Comparison of ENCODE assay signal across 8 mouse cellular contexts in the genomic region with DNA sequence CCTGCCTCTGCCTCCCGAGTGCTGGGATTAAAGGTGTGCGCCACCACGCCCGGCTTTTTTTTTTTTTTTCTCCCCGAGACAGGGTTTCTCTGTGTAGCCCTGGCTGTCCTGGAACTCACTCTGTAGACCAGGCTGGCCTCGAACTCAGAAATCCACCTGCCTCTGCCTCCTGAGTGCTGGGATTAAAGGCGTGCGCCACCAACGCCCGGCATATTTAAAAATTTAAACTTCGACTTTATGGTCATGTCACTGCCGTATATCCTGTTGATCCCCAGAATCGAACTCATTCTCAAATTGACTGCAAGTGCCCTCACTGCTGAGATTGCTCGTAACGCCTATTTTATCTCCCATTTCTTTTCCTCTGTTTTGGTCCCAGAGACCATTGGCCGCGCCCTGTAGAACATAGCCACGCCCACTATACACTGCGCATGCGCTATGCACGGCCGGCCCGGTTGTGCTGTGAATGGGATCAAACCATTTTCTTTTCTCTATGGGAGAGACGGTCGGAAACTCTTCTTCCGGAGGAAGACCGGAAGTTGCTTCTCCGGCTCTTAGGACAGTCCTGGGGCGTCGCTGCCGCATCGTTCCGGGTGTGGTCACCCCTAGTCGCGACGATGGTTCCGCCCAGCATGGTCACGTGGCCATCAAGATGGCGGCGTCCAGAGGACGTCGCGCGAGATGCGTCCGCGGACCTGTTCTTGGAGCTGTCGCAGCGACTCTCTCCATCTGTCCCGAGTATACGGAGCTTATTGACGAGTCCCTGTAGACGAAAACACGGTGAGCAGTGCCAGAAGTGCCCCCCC. TPM values are rescaled to one million over a fixed set of nuclear protein-coding genes. Genes with fewer than 3 reads are reported as not detected.
DNase-seq lines count a peak whose midpoint lies in the region; ATAC-seq and TF ChIP-seq lines count a peak whose summit lies in the region.

A gene (plus strand): TSS at position 627 of the 803 bp plus-strand sequence.
A gene (plus strand): TSS at position 665 of the 803 bp plus-strand sequence.

- DNase-seq in gastrocnemius, adult 8-10 months (ENCODE audit: low spot score in 2 of 2): peak; percentile 95 to 97
- peak; percentile 97 for DNase-seq in hindlimb bud, embryonic 11.5 days (ENCODE audit: extremely low spot score, low read depth, low spot score)
- DNase-seq in left cerebral cortex, adult 8-10 months (ENCODE audit: low spot score in 2 of 2): peak; percentile 99
- DNase-seq in right cerebral cortex, postnatal 10 days (ENCODE audit: low spot score in 2 of 2): peak; percentile 99
- DNase-seq in urinary bladder, postnatal 25 days (ENCODE audit: low spot score): peak; percentile 100

- ATAC-seq in activated CD4-positive, CD25-positive, alpha-beta regulatory T cell, adult 4 months: peak; percentile 95

- no peak within 1 kb of the TSS for H3K27ac ChIP-seq in cortical plate, adult 2 months (ENCODE audit: insufficient read depth, low read length)

- no peak for TF ChIP-seq CTCF in cortical plate, adult 2 months (IDR thresholded peaks at IDR 0.05; ENCODE audit: extremely low read depth, insufficient read depth, low read length)

- H3K9me3 ChIP-seq in megakaryocyte, embryonic 14.5 days: no peaks in the 10 kb centered on the region

- H3K27me3 ChIP-seq in megakaryocyte, embryonic 14.5 days (replicated peaks): no peaks in the 10 kb centered on the region

- H3K36me3 ChIP-seq in megakaryocyte, embryonic 14.5 days (replicated peaks; ENCODE audit: low read length): peaks cover 35% of the 10 kb centered on the region

- H3K4me1 ChIP-seq in cortical plate, adult 2 months (ENCODE audit: control insufficient read depth, insufficient read depth, low read length): peaks cover 4% of the 10 kb centered on the region
- H3K4me1 ChIP-seq in megakaryocyte, embryonic 14.5 days: peaks cover 79% of the 10 kb centered on the region

- H3K4me3 ChIP-seq in cortical plate, adult 2 months (ENCODE audit: insufficient read depth, low read length): peak within 1 kb of the TSS; percentile 71
- H3K4me3 ChIP-seq in megakaryocyte, embryonic 14.5 days (replicated peaks): peak within 1 kb of the TSS; percentile 91

- TF ChIP-seq POLR2A in cortical plate, adult 2 months (IDR thresholded peaks at IDR 0.05; ENCODE audit: extremely low read depth, insufficient read depth, low read length): peak; percentile 91

RNA-seq across cellular contexts. Expression of the first gene that starts in this region (rescaled TPM):
- 10 to 100 TPM; 12.7 to 13.7 TPM for polyA plus RNA-seq in activated CD4-positive, CD25-positive, alpha-beta regulatory T cell, adult 4 months (2017; shearing (Covaris generic))
- polyA plus RNA-seq in cortical plate, adult 2 months (2012; rRNA removed): 106 and 108 TPM in 2 replicates
- total RNA-seq in gastrocnemius, adult 8-10 months (2022): 10 to 100 TPM; 46.5 to 50.1 (median 47.4) TPM
- 10 to 100 TPM; 81.4 to 89.7 (median 85.5) TPM for total RNA-seq in left cerebral cortex, adult 8-10 months (2022)
- 80.4 and 114 TPM in 2 replicates for polyA plus RNA-seq in megakaryocyte, embryonic 14.5 days (2012; ENCODE audit: insufficient read depth, low replicate concordance)

RNA-seq across cellular contexts. Expression of the second gene that starts in this region (rescaled TPM):
- polyA plus RNA-seq in activated CD4-positive, CD25-positive, alpha-beta regulatory T cell, adult 4 months (2017; shearing (Covaris generic)): 1 to 10 TPM; 1.1 to 1.2 TPM
- 5.8 and 5.9 TPM in 2 replicates for polyA plus RNA-seq in cortical plate, adult 2 months (2012; rRNA removed)
- 1 to 10 TPM in 2 of 4 experiments, under 1 TPM in 2; 0.59 to 1.8 (median 1.1) TPM for total RNA-seq in gastrocnemius, adult 8-10 months (2022)
- 1 to 10 TPM; 2.0 to 5.2 (median 4.0) TPM for total RNA-seq in left cerebral cortex, adult 8-10 months (2022)
- 0.89 TPM in 1 of 2 replicates, not detected in the other for polyA plus RNA-seq in megakaryocyte, embryonic 14.5 days (2012; ENCODE audit: insufficient read depth, low replicate concordance)
